Mouse (Mus musculus) embryonic facial prominence, embryonic 12.5 days (tissue): ENCODE measurements at regions not wholly inside any gene's neighbourhood (a gene's known extent, or its start where the extent isn't known, plus 50 kb on each side); places are given as distances from the start of the nearest gene placed in this dataset.

ENCODE experiments used
- ATAC-seq: fragments of 200-750 bp; cut with Nextera tagmentation; 2 replicates; pipeline ENCODE4 v1.8.0; 2017; ENCODE audit not compliant: insufficient number of reproducible peaks, insufficient read depth, low FRiP score, low TSS enrichment
- H3K27ac ChIP-seq: fragments of 300-500 bp; sonication (generic); 2 replicates; pipeline ENCODE4 v1.5.1; 2016; ENCODE audit warnings: mild to moderate bottlenecking
- H3K27me3 ChIP-seq: fragments of 300-500 bp; sonication (generic); 2 replicates; pipeline ENCODE4 v1.6.1; 2016; ENCODE audit warnings: mild to moderate bottlenecking, moderate library complexity
- H3K36me3 ChIP-seq: fragments of 300-500 bp; sonication (generic); 2 replicates; pipeline ENCODE4 v1.6.1; 2016; ENCODE audit warnings: mild to moderate bottlenecking
- H3K4me1 ChIP-seq: fragments of 300-500 bp; sonication (generic); 2 replicates; pipeline ENCODE4 v1.6.1; 2016
- H3K4me2 ChIP-seq: fragments of 300-500 bp; sonication (generic); replicated peaks from 2 replicates; pipeline ENCODE4 v1.6.1; 2016; ENCODE audit warnings: mild to moderate bottlenecking, moderate library complexity
- H3K4me3 ChIP-seq: fragments of 300-500 bp; sonication (generic); 2 replicates; pipeline ENCODE4 v1.5.1; 2016; ENCODE audit warnings: mild to moderate bottlenecking
- H3K9ac ChIP-seq: fragments of 300-500 bp; sonication (generic); 2 replicates; pipeline ENCODE4 v1.6.1; 2016; ENCODE audit warnings: mild to moderate bottlenecking, moderate library complexity
- H3K9me3 ChIP-seq: fragments of 300-500 bp; sonication (generic); 2 replicates; pipeline ENCODE4 v1.6.1; 2016; ENCODE audit warnings: mild to moderate bottlenecking, moderate library complexity
- WGBS: fragments of 180-500 bp; shearing (Covaris S2); methylation state at CpG from one replicate; pipeline ENCODE4 v1.1.7; 2016; 5-methylcytosine and 5-hydroxymethylcytosine counted together

DNA sequence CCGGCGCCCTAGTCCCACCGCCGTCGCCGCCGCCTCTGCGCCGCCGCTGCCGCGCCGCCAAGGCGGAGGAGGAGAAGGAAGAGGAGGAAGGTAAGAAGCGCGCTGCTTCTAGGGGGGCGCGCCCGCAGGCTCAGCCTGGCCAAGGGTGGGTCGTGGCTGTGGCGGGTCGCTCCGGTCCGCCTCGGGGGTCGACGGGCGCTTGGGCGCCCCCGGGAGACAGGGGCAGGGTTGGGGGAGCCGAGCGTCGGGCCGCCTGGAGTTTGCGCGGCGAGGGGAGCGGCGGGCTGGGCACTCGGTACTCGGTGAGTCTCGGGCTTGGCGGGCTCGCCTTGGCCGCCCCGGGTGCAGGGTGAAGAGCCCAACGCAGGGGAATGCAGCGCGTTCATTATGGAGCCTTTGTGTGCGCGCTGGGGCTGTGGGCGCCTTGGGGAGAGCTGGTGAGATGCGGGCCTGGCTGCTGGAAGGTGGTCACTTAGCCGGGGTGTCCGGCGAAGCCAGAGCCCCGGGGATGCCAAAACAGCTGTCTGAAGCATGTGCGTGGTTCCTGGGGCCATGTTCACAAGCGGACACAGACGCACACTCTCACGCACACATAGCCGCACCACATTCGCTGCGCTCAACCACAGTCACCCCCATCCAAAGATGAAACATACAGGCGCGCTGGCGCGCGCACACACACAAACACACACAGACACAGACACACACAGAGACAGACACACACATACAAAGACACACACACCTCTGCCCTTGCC, 63.9 kb upstream of the Frmpd3 start:
- no peaks in the 10 kb centered on the region for H3K9me3 ChIP-seq
- peak overlapping the region; percentile 50 for H3K4me3 ChIP-seq
- H3K36me3 ChIP-seq, result no peaks in the 10 kb centered on the region
- WGBS, result 21% methylated on average over 46 of the region's 69 CpGs
- no peaks in the 10 kb centered on the region for H3K4me1 ChIP-seq
- H3K27ac ChIP-seq, result no peak overlapping the region
- ATAC-seq, result peak; percentile 68
- H3K9ac ChIP-seq, result peak overlapping the region; percentile 56
- peaks cover 69% of the 10 kb centered on the region for H3K27me3 ChIP-seq
- peak overlapping the region; percentile 70 for H3K4me2 ChIP-seq

GRCm38 (mm10) chrX:140279266-140279665, 62.8 kb upstream of the Frmpd3 start:
- Histone ChIP-seq H3K9me3 (no peaks in the 10 kb centered on the region), H3K4me1 (no peaks in the 10 kb centered on the region), H3K27me3 (peaks cover 69% of the 10 kb centered on the region), H3K36me3 (no peaks in the 10 kb centered on the region), H3K4me3 (no peak overlapping the region), H3K9ac (no peak overlapping the region), H3K4me2 (no peak overlapping the region), H3K27ac (no peak overlapping the region)
- 21% methylated on average over 6 of the region's 6 CpGs for WGBS
- ATAC-seq, result peak; percentile 55; the same call in 1 of the 2 replicates

DNA sequence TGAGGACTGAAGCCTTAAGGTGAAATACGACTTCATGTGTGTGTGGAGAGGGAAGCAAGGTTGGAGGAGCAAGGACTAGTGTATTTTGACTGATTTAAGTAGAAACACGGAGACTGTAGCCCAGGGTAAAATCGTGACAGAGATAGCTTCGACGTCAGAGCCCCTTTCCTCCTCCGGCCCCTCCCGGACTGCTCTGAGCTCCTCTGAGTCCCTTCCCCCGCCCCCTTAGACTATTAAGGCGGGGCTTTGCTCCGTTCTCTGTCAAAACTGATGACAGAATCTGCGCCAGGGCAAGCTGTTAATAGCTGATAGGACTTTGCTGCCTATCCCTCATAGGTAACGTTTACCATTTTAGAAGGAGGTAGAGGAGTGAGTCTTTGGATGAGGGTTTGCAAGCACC, 62.0 kb upstream of the Frmpd3 start:
- Histone ChIP-seq H3K27me3 (peaks cover 66% of the 10 kb centered on the region), H3K27ac (no peak overlapping the region), H3K4me1 (no peaks in the 10 kb centered on the region), H3K4me3 (no peak overlapping the region), H3K4me2 (peak overlapping the region; percentile 26; the same call in 1 of the 2 replicates), H3K9me3 (no peaks in the 10 kb centered on the region), H3K9ac (no peak overlapping the region), H3K36me3 (no peaks in the 10 kb centered on the region)
- no peak for ATAC-seq
- WGBS, result 14% methylated on average over 12 of the region's 12 CpGs
